Mouse (Mus musculus): ENCODE measurements around the gene Npas3.

The Npas3 gene

DNA sequence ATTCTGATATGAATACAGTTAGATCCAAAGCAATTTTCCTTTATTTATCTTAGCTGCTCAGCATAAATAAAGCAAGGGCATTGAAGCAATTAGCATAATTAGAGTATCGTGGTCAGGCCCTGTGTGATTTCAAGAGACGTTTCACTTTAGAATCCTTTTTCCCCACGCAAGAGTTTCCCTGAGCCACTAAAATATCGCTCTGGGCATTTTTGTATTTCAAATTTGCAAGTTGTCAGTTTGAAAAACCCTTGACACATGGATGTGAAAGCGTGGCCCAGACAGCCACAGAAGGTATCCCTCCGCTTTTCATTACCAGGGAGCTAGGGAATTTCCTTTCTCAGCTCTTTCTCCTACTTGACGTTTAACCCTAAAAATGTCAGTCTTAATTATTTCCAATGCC is 553.9 kb downstream of the Npas3 start:
- DNase-seq = no peak

DNA sequence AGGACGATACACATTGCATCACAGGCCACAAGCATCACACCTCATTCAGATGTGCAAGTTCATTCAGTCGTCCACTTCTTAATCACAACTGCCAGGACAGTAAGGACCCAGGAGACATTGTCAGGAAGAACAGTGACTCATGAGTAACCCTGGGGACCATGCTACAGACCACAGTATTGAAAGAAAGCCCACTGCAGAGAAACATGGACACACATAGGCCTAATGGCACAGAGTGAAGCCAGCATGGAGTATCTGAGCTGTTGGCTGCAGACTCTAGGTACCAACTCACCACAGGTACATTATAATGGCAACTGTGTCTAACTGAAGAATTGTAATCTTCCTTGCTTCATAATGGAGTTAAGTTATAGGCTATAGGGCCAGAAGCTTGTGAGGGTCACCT is 561.6 kb downstream of the Npas3 start:
- DNase-seq = no peak

- DNase-seq = no peak
These were observed 565.8 kb downstream of the Npas3 start for GRCm38 (mm10) chr12:53814291-53814690.

GRCm38 (mm10) chr12:53819982-53820381 is 571.5 kb downstream of the Npas3 start:
- DNase-seq = no peak

GRCm38 (mm10) chr12:53822881-53823280 is 574.4 kb downstream of the Npas3 start:
- no peak for DNase-seq

GRCm38 (mm10) chr12:53825251-53825650 is 576.8 kb downstream of the Npas3 start:
- no peak for DNase-seq

DNA sequence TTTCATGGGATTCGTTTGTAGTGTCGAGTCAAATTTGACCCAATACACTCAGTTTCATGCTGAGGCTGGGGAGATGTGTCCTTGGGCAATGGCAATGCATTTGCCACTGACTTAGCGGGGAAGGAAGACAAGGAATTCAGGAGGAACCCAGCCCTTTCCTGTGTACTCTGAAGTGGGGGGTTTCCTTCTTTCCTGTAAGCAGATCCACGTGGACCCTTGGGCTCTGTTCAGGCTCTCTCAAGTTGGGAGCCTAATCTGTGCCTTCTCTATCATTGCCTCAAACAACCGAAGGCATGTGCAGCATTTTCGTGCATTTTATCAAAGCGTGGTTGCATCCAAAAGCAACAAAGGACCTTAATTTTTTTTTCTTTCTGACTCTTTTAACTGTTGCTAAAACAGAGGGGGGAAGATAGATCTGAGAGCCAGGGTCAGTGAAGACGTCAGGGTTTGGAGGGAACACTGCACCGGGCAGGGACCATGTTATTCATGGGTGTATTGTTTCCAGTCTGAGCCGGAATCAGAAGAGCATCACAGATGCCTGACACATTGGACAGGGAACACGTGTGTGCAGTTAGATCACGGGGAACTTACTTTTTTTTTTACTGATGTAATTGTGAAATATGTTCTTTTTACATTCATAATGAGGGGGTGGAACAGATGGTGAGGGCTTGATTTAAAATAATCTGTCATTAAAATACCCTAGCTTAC is 577.6 kb downstream of the Npas3 start:
- DNase-seq = no peak

DNA sequence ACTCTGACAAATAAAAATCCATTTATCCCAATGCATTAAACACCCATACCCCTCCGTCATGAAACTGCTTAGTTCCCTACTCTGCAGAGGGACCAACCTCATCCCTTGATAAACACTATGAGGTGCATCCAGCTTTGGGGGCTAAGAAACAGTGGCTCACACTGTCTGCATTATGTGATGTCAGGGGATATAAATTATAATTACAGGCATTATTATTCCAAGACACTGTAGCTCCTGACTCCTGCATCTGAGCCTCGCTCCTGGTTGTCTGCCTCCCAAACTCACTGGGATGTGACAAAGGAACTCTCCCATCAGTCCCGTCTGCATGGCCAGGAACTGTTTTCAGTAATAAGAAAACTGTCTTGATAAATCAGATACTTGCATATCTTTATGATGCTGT is 578.3 kb downstream of the Npas3 start:
- DNase-seq = no peak

GRCm38 (mm10) chr12:53832590-53832989 is 584.1 kb downstream of the Npas3 start:
- no peak for DNase-seq

GRCm38 (mm10) chr12:53833348-53833747 is 584.9 kb downstream of the Npas3 start:
- no peak for DNase-seq

- DNase-seq = no peak
These were observed 587.7 kb downstream of the Npas3 start for GRCm38 (mm10) chr12:53836031-53836790.

GRCm38 (mm10) chr12:53837408-53837807 is 588.9 kb downstream of the Npas3 start:
- no peak for DNase-seq

DNA sequence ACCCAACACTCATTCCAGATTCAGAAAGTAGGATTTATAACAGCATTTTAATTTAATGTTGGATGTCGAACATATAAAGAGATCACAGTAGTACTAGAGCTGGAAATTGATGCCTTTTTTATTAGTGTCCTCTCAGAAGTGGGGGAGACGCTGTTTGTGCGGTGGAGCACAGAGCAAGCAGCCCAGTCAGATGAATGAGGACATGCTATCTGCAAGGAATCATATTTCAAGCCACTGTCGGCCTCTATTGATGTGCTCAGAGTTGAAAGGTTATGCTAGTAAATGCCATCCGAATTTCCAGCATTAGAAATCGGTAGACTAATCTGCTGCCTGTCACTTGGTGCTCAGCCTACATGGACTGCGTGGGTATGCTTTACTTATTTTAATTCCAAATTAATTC is 590.1 kb downstream of the Npas3 start:
- no peak for DNase-seq

DNA sequence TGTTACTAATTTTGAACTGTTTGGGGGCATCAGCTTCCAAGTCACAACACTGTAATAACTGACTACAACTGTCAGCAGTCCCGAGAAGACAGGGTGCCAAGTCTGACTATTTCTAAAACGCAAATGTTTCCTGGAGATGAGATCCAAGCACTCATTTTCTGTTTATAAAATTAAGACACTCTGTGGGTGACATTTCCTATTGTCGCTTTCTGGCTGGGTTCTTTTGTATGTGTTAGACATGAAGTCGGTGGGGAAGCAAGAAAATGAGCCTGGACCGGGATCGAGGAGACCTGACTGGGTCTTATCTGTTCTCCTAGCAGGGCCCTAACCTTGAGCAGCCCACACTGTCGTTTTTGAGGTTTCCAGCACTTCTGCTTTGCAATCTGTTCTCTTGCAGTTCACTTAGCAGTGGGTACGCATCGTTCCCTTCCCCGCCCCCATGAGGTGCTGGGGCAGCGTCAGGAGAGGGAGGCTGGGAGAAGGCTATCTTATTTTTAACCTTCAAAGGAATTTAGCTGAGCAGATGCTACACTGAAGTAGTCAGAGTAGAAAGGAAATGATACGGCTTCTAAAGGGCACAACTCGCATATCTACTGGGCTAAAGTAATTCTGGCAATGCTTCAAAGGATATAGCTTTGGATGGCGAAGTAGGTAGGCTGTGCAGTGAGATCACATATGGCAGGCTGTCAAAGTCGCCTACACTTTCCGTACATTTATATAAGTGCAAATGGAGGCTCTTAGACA is 593.6 kb downstream of the Npas3 start:
- DNase-seq = no peak

DNA sequence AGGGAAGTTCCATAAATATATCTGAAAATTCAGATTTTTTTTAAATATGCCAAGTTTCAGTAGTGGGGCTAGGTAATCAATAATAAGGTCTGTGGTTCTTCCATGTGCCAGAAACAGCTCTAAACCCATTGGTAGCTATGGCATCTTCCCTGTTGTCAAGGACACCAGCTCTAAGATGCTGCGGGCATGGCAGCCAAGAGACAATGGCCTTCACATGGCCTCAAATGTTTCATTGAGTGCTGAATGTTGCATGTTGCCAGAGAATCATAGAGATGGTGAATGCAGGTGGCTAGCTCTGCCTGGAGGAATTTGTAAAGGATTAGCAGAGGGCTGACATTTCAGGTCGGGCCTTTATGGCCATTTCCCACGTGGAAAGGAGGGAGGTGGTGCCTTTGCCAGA is 595.1 kb downstream of the Npas3 start:
- DNase-seq = no peak

- no peak for DNase-seq
These were observed 597.7 kb downstream of the Npas3 start for GRCm38 (mm10) chr12:53846154-53846665.

- DNase-seq = no peak
These were observed 600.8 kb downstream of the Npas3 start for GRCm38 (mm10) chr12:53849263-53849662.

DNA sequence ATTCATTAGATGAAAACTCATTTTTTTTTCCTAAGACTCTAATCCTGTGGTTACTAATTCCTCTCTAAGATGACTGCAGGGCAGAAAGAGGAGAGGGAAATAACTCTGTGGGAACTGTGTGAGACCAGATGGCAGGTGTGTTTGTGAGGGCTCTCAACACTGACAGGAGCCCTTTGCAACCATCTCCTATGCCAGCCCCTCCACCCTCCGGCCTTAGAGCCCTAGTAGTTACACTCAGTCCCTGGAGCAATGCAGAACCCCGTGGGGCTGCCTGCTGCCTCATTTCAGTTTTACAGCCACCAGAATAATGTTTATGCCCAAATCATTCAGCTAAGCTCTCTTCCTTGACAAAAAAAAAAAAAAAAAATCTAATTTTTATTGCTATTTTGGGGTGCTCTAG is 604.0 kb downstream of the Npas3 start:
- no peak for DNase-seq

- DNase-seq = no peak
These were observed 611.7 kb downstream of the Npas3 start for GRCm38 (mm10) chr12:53860176-53860575.

GRCm38 (mm10) chr12:53862281-53862680 is 613.8 kb downstream of the Npas3 start:
- no peak for DNase-seq

DNA sequence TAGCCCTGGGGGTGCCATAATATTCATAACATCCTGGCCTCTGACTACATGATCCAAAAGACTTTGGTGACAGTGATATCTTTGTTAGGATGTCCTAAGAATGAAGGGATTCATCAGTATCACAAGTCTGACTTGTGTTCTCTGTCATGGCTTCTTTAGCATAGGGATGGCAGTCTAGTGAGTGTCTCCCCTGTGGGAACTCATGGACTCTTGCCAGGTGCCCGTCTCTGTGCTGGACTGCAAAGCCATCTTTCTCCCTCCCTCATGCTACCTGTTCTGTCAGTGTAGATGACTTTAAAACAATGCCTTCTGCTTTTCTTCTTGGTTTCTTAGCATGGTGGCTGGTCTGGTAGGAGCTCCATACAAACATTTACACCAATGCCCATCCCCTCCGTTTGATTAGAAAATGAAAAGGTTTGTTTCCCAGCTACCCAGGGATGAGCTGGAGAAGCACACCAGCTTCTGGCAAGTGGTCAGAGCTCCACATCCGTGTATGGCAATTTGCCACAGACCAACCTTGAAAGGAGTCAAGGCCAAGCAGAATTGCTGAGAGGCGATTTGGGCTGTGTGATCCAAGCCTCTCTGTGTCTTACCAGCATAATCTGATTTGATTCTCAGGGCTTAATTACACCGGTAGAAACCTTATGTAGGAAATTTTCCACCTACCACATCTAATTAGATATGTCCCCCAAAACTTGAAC is 616.1 kb downstream of the Npas3 start:
- no peak for DNase-seq

DNA sequence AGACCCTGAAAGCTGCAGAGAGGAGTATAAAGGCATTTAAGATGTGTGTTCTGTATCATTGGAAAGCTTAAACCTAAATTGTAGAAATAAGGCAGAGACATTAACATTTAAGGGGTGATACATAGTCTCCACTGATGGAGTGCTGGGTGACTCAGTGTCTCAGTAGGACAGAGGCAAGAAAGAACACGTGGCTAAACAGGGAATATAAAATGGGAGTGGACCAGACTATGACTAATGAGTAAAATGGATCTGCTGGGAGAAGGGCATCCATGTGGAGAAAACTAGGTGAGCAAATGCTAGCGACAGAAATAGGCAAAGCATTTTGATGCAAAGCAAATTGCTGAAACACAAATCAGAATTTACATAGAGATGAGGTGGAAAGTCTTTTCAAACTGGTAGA is 617.2 kb downstream of the Npas3 start:
- no peak for DNase-seq

DNA sequence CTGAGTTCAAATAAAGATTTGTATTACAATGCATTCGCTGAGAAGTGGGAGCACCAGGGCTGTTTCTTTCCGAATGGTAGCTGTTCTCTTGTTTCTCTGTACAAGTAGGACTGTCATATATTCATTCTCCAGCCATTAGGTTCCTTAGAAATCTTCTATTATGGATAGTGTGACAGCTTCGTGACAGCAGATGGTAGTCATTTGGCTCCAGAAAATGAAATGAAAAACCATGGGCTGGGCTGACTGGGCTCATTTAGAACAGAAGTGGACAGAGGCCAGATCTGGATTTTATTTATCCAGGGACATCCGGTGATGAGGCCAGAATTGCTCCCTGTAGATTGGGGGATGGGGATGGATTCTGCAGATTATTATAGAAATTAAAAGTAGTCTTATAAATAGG is 621.5 kb downstream of the Npas3 start:
- no peak for DNase-seq
